Mouse (Mus musculus) hindbrain, embryonic 16.5 days (tissue): ENCODE measurements at regions not wholly inside any gene's neighbourhood (a gene's known extent, or its start where the extent isn't known, plus 50 kb on each side); places are given as distances from the start of the nearest gene placed in this dataset.
"Not testable (repeated sequence)": the region's sequence is repeated elsewhere in the genome, so short reads cannot be mapped to it uniquely, and the experiment has no call there.

Experiments
- ATAC-seq: fragments of 200-750 bp; cut with Nextera tagmentation; 2 replicates; pipeline ENCODE4 v1.8.0; 2017; ENCODE audit warnings: moderate TSS enrichment, moderate library complexity
- H3K27ac ChIP-seq: fragments of 300-500 bp; sonication (generic); 2 replicates; pipeline ENCODE4 v1.5.1; 2014; ENCODE audit warnings: low read depth, mild to moderate bottlenecking, control low read depth, low read length, moderate library complexity
- H3K27me3 ChIP-seq: fragments of 300-500 bp; sonication (generic); replicated peaks from 2 replicates; pipeline ENCODE4 v1.6.1; 2014; ENCODE audit warnings: low read length; ENCODE audit not compliant: control insufficient read depth, insufficient read depth
- H3K36me3 ChIP-seq: fragments of 300-500 bp; sonication (generic); 2 replicates; pipeline ENCODE4 v1.6.1; 2014; ENCODE audit warnings: mild to moderate bottlenecking, low read length, moderate library complexity, mixed read lengths; ENCODE audit not compliant: control insufficient read depth, insufficient read depth
- H3K4me1 ChIP-seq: fragments of 300-500 bp; sonication (generic); 2 replicates; pipeline ENCODE4 v1.6.1; 2014; ENCODE audit warnings: low read depth, low read length; ENCODE audit not compliant: control insufficient read depth, insufficient read depth
- H3K4me2 ChIP-seq: fragments of 300-500 bp; sonication (generic); 2 replicates; pipeline ENCODE4 v1.6.1; 2014; ENCODE audit warnings: mild to moderate bottlenecking, low read length, control low read depth, moderate library complexity
- H3K4me3 ChIP-seq: fragments of 300-500 bp; sonication (generic); 2 replicates; pipeline ENCODE4 v1.5.1; 2014; ENCODE audit warnings: mild to moderate bottlenecking, low read length, control low read depth, moderate library complexity
- H3K9ac ChIP-seq: fragments of 300-500 bp; sonication (generic); 2 replicates; pipeline ENCODE4 v1.6.1; 2014; ENCODE audit warnings: low read depth, mild to moderate bottlenecking, control low read depth, low read length, moderate library complexity
- H3K9me3 ChIP-seq: fragments of 300-500 bp; sonication (generic); 2 replicates; pipeline ENCODE4 v1.6.1; 2014; ENCODE audit warnings: mild to moderate bottlenecking, low read length, moderate library complexity; ENCODE audit not compliant: control insufficient read depth
- WGBS: fragments of 180-500 bp; shearing (Covaris S2); extraction: QIAGEN DNeasy Blood & Tissue Kit; methylation state at CpG from one replicate; pipeline ENCODE4 v1.1.7; 2014; 5-methylcytosine and 5-hydroxymethylcytosine counted together

DNA sequence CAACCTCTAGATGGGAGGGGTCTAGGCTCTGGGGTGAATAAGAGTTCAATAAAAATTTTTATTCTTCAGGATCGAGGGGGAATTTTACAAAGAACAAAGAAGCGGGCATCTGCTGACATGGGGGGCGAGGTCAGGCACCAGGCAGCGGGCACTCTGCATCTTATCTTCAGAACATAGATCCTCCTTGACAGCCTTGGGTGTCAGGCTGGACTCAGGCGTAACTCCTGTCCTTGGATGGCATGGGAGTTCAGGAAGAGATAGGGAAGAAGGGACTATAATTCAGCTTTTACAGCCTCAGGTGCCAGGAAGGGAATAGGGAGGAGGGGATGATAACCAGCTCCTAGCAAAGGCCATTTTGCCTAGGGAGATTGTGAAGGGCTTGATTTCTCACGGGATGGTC is 753.1 kb downstream of the Gm10330 start:
- 89% methylated on average over 6 of the region's 6 CpGs for WGBS
- ATAC-seq: not testable (repeated sequence)

DNA sequence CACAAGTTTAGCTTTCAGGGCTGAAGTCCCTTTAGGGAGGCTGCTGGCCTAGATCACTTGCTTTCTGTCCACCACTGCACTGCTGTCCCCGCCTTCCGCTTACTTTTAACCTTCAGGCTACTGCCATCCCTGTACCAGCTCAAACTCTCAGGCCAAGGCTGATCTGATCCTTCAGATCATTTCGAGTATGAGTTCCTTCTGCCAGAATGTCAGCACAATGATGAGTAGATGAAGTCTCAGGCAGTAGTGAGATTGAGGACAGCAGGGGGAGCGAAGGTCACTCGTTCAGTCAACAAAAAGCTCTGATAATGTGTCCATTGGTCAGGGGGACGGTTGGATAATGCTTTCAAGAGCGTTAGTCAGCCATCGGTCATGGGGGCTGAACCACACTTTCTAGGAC is 756.5 kb downstream of the Gm10330 start:
- H3K9me3 ChIP-seq, H3K27me3 ChIP-seq, H3K4me2 ChIP-seq, H3K36me3 ChIP-seq, H3K9ac ChIP-seq, H3K27ac ChIP-seq, H3K4me3 ChIP-seq, ATAC-seq, H3K4me1 ChIP-seq: not testable (repeated sequence)
- WGBS: 72% methylated on average over 7 of the region's 8 CpGs

More for the DNA sequence above, 753.1 kb downstream of the Gm10330 start:
- not testable (repeated sequence) for H3K36me3 ChIP-seq, H3K9me3 ChIP-seq, H3K4me1 ChIP-seq, H3K27me3 ChIP-seq, H3K4me3 ChIP-seq, H3K9ac ChIP-seq, H3K27ac ChIP-seq, H3K4me2 ChIP-seq

DNA sequence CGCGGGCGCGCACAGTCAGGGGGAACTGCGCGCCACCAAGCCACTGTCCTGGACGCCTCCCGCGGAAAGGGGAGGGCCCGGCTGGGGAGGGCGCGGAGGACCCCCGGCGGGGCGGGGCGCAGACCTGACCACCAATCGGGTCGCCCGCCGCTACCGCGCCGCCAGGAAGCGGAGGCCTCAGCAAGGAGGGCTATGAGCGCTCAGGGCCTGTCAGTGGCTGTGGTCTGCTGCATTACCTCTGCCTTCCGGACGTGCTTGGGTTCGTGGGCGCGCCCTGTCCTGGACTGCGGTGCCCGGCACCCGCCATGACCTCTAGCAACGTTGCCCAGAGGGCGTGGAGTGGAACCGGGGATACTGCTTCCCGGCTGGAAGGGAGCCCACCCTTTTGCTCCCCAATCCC is 769.9 kb downstream of the Gm10330 start:
- ATAC-seq: peak; percentile 68; the same call in 1 of the 2 replicates
- not testable (repeated sequence) for H3K27ac ChIP-seq, H3K9me3 ChIP-seq, H3K27me3 ChIP-seq, H3K36me3 ChIP-seq, H3K4me1 ChIP-seq
- Histone ChIP-seq H3K4me3 (peak overlapping the region; percentile 42), H3K9ac (peak overlapping the region; percentile 38), H3K4me2 (peak overlapping the region; percentile 43)
- 2% methylated on average over 19 of the region's 37 CpGs for WGBS

DNA sequence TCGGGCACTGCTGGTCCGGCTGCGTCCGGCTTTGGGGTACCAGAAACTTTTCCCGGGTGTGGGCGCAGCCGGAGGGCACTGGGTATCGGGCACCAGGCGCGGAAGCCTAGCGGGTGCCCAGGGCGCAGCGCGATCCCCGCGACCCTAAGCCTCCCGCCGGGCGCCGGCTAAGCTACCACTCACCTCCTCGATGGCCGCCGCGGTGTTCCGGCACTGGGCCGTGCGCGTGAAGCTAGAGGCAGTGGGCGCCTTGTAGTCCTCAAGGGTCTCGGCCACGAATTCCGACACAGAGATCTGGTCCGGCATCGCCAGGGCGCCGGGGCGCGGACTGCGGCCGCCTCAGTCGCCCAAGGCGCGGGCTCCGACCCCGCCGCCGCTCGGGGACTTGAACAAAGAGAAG is 770.4 kb downstream of the Gm10330 start:
- Histone ChIP-seq H3K4me3 (peak overlapping the region; percentile 42), H3K9ac (peak overlapping the region; percentile 55), H3K4me2 (peak overlapping the region; percentile 37)
- not testable (repeated sequence) for H3K27ac ChIP-seq, H3K4me1 ChIP-seq, H3K36me3 ChIP-seq, ATAC-seq, H3K9me3 ChIP-seq, H3K27me3 ChIP-seq
- WGBS: 0% methylated on average over 16 of the region's 48 CpGs
